Mouse (Mus musculus) c-Kit-positive CD71-positive TER-119-positive erythroid progenitor cells, embryonic 14.5 days (primary cell): Measurements from ENCODE around the gene Cdc42ep2.
"Not testable (repeated sequence)": the region's sequence is repeated elsewhere in the genome, so short reads cannot be mapped to it uniquely, and the experiment has no call there.

Experiments used
- DNase-seq: peaks from one replicate; pipeline ENCODE4 v3.0.0-alpha.2; 2013; ENCODE audit warnings: low spot score

The Cdc42ep2 gene

DNA sequence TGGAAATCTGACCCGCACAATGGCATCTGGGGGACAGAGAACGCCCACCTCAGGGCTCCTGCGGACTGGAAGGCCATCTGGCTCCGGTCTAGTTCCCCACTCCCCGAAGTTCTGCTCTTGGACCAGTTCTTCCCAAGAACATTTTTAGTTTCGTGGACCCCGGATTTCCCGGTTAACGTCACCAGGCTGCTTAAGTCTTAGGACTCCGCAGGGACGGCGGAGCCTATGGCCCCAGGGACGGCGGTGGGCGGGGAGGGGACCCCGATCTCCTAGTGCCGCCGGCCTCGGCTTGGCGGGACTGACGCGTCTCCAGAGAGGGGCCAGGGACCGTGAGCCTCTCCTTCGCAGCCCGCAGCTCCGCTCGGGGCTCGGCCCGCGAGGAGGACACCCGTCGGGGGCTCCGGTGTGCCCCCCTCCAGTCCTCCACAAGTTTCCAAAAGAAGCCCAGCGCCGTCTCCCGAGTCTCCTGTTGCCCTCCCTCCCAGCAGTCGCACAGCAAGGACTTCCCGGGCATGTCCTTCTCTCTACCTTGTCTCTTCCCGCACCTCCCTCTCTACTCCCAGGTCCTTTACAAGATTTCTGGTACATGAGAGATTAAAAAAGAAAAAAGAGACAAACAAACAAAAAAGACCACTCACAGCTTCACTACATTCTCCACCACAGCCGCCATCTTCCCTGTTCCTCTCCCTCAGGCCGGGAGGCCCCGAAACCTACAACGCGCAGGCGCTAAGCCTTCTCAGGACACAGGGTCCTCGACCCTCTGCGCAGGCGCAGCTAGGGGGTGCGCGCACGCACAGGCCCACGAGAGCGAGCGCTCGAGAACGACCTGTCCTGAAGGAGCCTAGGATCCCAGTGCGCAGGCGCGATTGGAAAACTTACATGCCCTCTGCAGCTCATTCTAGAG lies 12.3 kb downstream of the Cdc42ep2 start:
- DNase-seq = peak; percentile 100

GRCm38 (mm10) chr19:5911430-5912102 lies 13.1 kb downstream of the Cdc42ep2 start:
- peak; percentile 34 for DNase-seq

DNA sequence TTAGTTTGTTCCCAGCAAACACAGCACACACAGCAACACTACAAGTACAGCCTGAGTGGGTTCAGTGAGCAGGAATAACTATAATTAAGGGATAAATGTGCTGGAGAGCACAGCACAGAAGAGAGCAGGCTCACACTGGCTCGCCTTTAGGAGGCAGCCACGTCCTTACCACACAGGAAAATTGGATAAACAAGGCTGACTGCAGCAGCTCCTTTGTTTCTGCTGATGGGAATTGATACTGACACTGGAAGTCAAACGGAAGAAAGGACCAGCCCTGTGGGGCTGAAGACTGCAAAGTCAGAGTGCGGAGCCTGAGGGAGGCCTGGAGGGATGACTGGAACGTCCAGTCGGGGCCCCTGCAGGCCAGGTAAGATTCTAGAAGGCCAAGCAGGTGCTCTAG lies 14.4 kb downstream of the Cdc42ep2 start:
- no peak for DNase-seq

GRCm38 (mm10) chr19:5907275-5907674 lies 17.3 kb downstream of the Cdc42ep2 start:
- no peak for DNase-seq

DNA sequence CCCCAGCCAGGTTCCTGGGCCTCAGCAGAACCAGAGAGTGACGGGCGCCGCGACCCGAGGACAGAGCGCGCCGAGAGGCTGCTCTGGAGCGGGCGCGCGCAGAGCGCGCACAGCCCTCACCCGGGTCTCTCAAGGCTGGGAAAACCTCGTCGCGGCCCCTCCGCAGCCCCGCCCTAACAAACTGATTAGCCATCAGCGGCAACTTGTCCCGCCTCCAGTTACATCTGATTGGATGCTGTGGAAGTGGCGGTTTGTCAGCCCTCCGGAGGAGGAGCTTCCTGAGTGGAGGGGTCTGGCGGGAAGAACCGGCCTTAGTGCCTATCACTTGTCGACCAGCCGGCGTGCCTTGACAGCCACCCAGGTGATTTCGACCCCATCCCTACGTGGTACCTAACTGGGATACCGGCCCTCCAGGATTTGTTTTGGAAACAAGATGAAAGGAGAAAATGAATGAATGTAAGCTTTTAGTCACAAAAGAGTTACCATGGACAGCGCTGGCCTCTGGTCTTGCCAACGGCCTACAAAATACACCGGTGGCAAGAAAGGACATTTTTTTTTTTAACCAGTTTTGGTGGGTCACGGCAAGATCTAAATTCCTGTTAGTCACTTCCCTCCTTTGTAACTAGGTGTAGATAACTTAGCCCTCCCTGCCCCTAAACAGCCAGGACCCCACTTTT lies 30.5 kb downstream of the Cdc42ep2 start, which contains the start of gene Tigd3:
Gene Tigd3, minus strand, starts transcription at position 148 of the 677 bp plus-strand sequence.
- peak; percentile 95 for DNase-seq

DNA sequence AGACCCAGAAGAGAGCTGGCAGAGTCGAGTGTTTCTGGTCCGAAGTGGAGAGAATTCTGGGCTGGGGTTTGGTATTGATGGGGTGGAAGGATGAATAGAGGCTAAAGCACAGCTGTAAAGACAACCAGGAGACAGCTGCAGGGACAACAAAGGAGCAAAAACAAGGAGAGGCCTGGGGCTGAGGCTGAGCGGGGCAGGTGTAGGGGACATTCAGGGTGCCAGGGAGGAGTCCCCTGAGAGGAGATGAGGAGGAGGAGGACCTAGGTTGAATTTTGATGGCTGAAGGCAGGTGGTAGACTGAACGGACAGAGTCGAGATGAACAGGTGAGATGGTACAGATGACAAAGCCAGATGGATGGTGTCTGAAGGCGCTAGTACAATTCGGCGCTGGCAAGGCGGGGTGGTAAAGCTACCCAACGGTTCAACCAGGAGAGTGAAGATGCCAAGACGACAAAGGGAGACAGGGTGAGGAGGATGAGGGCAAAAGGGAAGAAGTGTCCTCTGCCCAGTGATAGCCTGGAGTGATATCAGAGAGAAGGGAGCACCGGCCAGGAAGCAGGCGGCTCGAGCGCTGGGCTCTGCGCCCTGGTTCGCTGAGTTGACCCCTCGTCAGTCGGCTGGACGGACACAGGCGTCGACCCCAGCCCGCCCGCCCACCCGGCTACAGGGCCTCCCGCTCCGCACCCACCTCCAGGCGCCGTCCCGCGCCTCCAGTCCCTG lies 31.2 kb downstream of the Cdc42ep2 start:
- no peak for DNase-seq

GRCm38 (mm10) chr19:5892735-5893134 lies 31.9 kb downstream of the Cdc42ep2 start:
- no peak for DNase-seq

GRCm38 (mm10) chr19:5892262-5892661 lies 32.4 kb downstream of the Cdc42ep2 start:
- no peak for DNase-seq

GRCm38 (mm10) chr19:5891521-5892258 lies 32.9 kb downstream of the Cdc42ep2 start:
- no peak for DNase-seq

DNA sequence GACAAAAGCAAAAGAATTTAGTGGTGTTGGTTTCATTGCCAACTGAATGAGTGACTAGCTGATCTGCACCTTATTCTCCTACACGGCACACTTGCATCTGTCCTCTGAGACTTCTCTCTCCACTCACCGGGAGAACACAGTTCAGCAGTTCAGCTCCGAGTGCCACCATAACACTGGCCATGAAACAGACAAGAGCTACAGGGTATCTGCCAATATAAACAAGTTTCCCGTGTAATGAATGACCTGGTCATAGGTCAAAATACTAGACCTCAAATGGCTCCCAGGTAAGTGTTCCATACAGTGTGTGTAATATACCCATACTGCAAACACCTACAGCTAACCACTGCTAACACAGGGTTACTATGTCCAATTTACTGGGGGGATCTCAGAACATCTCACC lies 35.4 kb downstream of the Cdc42ep2 start:
- DNase-seq = no peak

- no peak for DNase-seq
These were observed 37.3 kb downstream of the Cdc42ep2 start for GRCm38 (mm10) chr19:5887234-5887815.

GRCm38 (mm10) chr19:5885838-5886237 lies 38.8 kb downstream of the Cdc42ep2 start:
- peak; percentile 44 for DNase-seq

GRCm38 (mm10) chr19:5883935-5884334 lies 40.7 kb downstream of the Cdc42ep2 start:
- peak; percentile 46 for DNase-seq

- not testable (repeated sequence) for DNase-seq
These were observed 42.5 kb downstream of the Cdc42ep2 start for GRCm38 (mm10) chr19:5882079-5882478.

DNA sequence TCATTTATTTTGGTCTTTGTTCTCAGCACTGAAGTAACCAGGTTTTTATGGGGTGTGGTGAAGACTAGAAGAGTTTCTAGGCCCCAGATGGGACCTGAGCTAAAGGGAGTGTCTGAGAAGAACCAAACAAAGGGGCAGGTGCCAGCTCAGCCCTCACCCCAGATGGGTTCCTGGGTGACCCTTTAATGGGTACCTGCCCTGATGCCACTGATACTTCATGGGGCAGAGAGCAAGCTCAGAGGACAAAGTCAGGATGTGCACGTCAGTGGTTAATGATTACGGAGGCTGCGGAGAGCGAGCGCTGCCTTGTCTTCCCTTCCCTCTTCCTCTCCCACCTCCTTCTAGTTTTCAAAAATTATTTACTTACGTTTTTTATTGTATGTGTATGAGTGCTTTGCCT lies 43.5 kb downstream of the Cdc42ep2 start:
- no peak for DNase-seq

- no peak for DNase-seq
These were observed 44.9 kb downstream of the Cdc42ep2 start for GRCm38 (mm10) chr19:5879735-5880134.

DNA sequence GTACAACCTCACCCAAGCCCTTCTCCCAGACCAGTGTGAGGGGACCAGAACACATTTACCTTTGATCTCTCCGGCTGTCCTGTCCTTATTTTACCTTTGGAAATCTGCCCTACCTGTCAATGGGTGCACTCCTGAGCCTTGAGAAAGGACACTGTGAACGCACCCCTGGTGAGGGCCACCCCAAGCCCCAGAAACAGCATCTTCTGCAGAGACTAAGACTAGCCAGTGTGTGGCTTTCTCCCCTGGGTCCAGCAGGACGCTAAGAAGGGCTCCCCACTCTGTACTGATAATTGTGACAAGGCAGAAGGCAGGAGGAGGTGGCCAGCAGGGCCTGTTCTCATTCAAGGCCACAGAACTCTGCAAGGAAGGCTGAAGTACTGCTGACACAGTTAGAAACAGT lies 45.7 kb downstream of the Cdc42ep2 start:
- no peak for DNase-seq

DNA sequence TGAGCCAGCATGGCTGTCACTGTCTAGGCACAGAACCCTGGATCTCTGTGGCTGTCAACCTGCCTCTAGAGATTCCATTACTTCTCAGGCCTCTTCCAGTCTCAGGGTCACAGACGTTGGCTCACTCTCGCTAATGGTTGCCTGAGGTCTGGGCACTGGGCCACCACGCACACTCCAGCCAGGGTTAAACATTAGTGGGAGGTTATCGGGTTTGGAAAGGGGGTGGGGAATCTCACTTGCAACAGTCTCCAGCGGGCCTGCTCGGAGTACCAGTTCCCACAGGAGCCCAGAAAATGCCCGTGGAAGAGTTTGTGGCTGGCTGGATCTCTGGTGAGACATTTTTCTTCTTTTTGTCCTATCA lies 46.3 kb downstream of the Cdc42ep2 start:
- no peak for DNase-seq

DNA sequence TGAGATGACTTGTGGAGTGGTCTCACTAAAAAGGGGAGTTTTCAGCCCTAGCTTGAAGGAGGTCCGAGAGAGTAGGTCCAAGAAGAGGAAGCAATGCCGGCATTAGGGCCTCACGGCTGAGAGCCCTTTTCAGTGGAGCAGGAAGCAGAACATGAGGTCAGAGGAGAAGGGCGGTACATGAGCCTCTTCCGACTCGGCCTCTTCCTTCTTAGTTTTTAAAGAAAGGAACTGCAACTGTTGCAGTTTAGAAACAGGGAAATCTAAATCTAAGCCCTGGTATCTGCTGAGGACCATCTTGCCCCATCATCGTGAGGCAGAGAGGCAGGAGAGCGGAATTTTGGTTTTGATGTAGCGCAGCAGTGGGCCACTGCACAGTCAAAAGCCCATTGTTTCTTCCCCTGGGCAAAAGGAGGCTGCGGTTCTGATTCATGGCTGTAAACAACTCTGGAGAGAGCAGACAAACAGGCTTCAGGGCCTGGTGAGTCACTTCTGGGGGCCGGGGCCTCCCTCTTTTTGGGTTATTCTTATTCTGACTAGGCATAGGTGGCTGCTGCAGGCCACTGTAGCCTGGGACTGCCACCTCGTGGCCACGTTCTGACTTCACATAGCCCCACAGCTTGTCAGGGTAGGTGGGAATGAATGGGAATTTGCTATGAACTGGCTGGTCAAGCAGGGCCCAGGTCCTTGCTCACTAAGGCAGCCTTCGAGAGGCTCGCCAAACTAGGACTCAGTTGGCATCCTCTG lies 46.8 kb downstream of the Cdc42ep2 start, which contains the start of gene Slc25a45:
Gene Slc25a45, plus strand, starts transcription at position 191 of the 744 bp plus-strand sequence.
- peak; percentile 52 for DNase-seq

DNA sequence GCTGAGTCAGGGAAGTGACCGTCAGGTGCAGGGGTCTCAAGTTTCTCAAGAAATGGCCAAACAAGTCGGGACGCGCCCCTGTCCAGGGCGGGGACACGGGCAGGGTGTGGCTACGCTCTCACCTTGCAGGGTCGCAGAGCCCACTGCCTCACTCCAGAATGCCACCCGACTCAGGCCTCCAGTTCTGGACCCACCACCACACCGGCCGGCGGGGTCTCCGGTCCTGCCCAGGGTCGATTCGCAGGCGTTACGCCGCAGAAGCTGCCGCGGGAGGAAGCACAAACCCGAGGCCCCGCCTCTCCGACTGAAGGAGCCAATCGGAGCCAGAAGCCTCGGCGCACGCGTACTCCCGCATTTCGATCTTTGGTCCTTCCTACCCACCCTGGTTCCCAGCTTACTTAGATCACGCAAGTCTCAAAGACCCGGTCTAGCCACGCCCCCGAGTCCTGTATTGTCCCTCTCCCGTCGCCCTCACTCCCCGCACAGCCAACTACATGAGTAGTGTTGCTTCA lies 49.6 kb downstream of the Cdc42ep2 start, which contains the start of gene Frmd8:
Gene Frmd8, minus strand, starts transcription at position 306 of the 512 bp plus-strand sequence.
- peak; percentile 87 for DNase-seq
